Mouse (Mus musculus) heart, postnatal 0 days (tissue): ENCODE data around the gene Wwox.

ENCODE experiments used
- CTCF ChIP-seq: IDR thresholded peaks from 2 replicates; pipeline ENCODE4 v1.5.1; 2016; ENCODE audit warnings: antibody characterized with exemption, control low read depth, low read depth
- EP300 ChIP-seq: IDR thresholded peaks from 2 replicates; pipeline ENCODE4 v1.6.1; 2016; ENCODE audit warnings: antibody characterized with exemption, low read depth

GRCm38 (mm10) chr8:114673416-114673815, 234.0 kb downstream of the Wwox start:
- TF ChIP-seq CTCF (no peak), EP300 (no peak)
